Mouse (Mus musculus): ENCODE measurements around the gene Use1. TPM values are rescaled to one million over a fixed set of nuclear protein-coding genes. Genes with fewer than 3 reads are reported as not detected.
A peak's percentile ranks its signal among the peaks of the same experiment; 100 is the strongest.

Gene Use1
- polyA plus RNA-seq, 1 experiment from 2014 or later: 78.0 TPM

GRCm38 (mm10) chr8:71388267-71388666 is 21.6 kb downstream of the Use1 start:
- WGBS: 77% methylated on average over 1 of the region's 1 CpGs

GRCm38 (mm10) chr8:71391696-71392095 is 25.0 kb downstream of the Use1 start:
- no peaks in the 10 kb centered on the region for H3K27me3 ChIP-seq (ENCODE audit: control insufficient read depth, insufficient read depth, low read length)
- H3K4me3 ChIP-seq (ENCODE audit: low read depth, low read length): no peak overlapping the region
- 86% methylated on average over 2 of the region's 2 CpGs for WGBS
- H3K9me3 ChIP-seq (replicated peaks; ENCODE audit: control insufficient read depth, low read length): no peaks in the 10 kb centered on the region
- H3K4me1 ChIP-seq (ENCODE audit: control insufficient read depth, insufficient read depth, low read length): no peaks in the 10 kb centered on the region
- DNase-seq (ENCODE audit: low spot score) (no peak), ATAC-seq (replicated peaks; ENCODE audit: insufficient number of reproducible peaks, low FRiP score, low TSS enrichment, low read depth) (no peak)
- no peak overlapping the region for H3K4me2 ChIP-seq (ENCODE audit: low read depth, low read length)
- no peaks in the 10 kb centered on the region for H3K36me3 ChIP-seq (replicated peaks; ENCODE audit: control insufficient read depth, insufficient read depth, low read depth, low read length)
- H3K27ac ChIP-seq (replicated peaks; ENCODE audit: low read depth, low read length): no peak overlapping the region
- H3K9ac ChIP-seq (replicated peaks; ENCODE audit: low read length): no peak overlapping the region

More at GRCm38 (mm10) chr8:71388267-71388666, 21.6 kb downstream of the Use1 start:
- Histone ChIP-seq H3K27ac (replicated peaks; ENCODE audit: low read depth, low read length) (no peak overlapping the region), H3K27me3 (ENCODE audit: control insufficient read depth, insufficient read depth, low read length) (no peaks in the 10 kb centered on the region), H3K4me2 (ENCODE audit: low read depth, low read length) (no peak overlapping the region), H3K4me3 (ENCODE audit: low read depth, low read length) (no peak overlapping the region), H3K36me3 (replicated peaks; ENCODE audit: control insufficient read depth, insufficient read depth, low read depth, low read length) (no peaks in the 10 kb centered on the region), H3K9ac (replicated peaks; ENCODE audit: low read length) (no peak overlapping the region), H3K9me3 (replicated peaks; ENCODE audit: control insufficient read depth, low read length) (no peaks in the 10 kb centered on the region), H3K4me1 (ENCODE audit: control insufficient read depth, insufficient read depth, low read length) (peaks cover 2% of the 10 kb centered on the region)
- DNase-seq (ENCODE audit: low spot score) (no peak), ATAC-seq (replicated peaks; ENCODE audit: insufficient number of reproducible peaks, low FRiP score, low TSS enrichment, low read depth) (no peak)

DNA sequence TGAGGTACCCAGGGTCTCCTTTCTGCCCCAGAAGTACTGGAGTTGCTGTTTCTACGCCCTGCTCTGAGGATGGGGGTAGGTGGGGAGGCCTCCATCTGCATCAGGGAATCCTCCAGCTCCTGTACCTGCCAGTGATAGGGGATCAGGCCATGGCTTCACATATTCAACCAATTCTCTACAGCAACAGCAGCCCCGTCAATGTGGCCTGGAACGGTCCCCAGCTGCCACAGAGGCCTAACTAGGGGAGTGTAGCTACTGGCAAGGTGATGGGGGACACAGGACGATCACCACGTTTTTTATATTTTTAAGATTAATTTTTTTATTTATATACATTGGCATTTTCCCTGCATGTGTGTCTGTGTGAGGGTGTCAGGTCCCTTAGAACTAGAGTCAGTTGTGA is 25.7 kb downstream of the Use1 start:
- no peak overlapping the region for H3K4me2 ChIP-seq (ENCODE audit: low read depth, low read length)
- ATAC-seq (replicated peaks; ENCODE audit: insufficient number of reproducible peaks, low FRiP score, low TSS enrichment, low read depth) (no peak), DNase-seq (ENCODE audit: low spot score) (no peak)
- H3K9ac ChIP-seq (replicated peaks; ENCODE audit: low read length): no peak overlapping the region
- H3K4me1 ChIP-seq (ENCODE audit: control insufficient read depth, insufficient read depth, low read length): no peaks in the 10 kb centered on the region
- no peak overlapping the region for H3K27ac ChIP-seq (replicated peaks; ENCODE audit: low read depth, low read length)
- no peaks in the 10 kb centered on the region for H3K36me3 ChIP-seq (replicated peaks; ENCODE audit: control insufficient read depth, insufficient read depth, low read depth, low read length)
- H3K4me3 ChIP-seq (ENCODE audit: low read depth, low read length): no peak overlapping the region
- no peaks in the 10 kb centered on the region for H3K9me3 ChIP-seq (replicated peaks; ENCODE audit: control insufficient read depth, low read length)
- 72% methylated on average over 5 of the region's 5 CpGs for WGBS
- no peaks in the 10 kb centered on the region for H3K27me3 ChIP-seq (ENCODE audit: control insufficient read depth, insufficient read depth, low read length)

- Histone ChIP-seq H3K4me2 (ENCODE audit: low read depth, low read length) (no peak overlapping the region), H3K27ac (replicated peaks; ENCODE audit: low read depth, low read length) (no peak overlapping the region), H3K4me1 (ENCODE audit: control insufficient read depth, insufficient read depth, low read length) (no peaks in the 10 kb centered on the region), H3K4me3 (ENCODE audit: low read depth, low read length) (no peak overlapping the region), H3K9me3 (replicated peaks; ENCODE audit: control insufficient read depth, low read length) (no peaks in the 10 kb centered on the region), H3K9ac (replicated peaks; ENCODE audit: low read length) (no peak overlapping the region), H3K27me3 (ENCODE audit: control insufficient read depth, insufficient read depth, low read length) (no peaks in the 10 kb centered on the region), H3K36me3 (replicated peaks; ENCODE audit: control insufficient read depth, insufficient read depth, low read depth, low read length) (no peaks in the 10 kb centered on the region)
- peak; percentile 71 for DNase-seq (ENCODE audit: low spot score)
- ATAC-seq (replicated peaks; ENCODE audit: insufficient number of reproducible peaks, low FRiP score, low TSS enrichment, low read depth): no peak
- 7% methylated on average over 3 of the region's 3 CpGs for WGBS
These were observed 26.2 kb downstream of the Use1 start for GRCm38 (mm10) chr8:71392871-71393270.

- H3K27me3 ChIP-seq (ENCODE audit: control insufficient read depth, insufficient read depth, low read length): no peaks in the 10 kb centered on the region
- H3K9ac ChIP-seq (replicated peaks; ENCODE audit: low read length): no peak overlapping the region
- no peak overlapping the region for H3K27ac ChIP-seq (replicated peaks; ENCODE audit: low read depth, low read length)
- no peak overlapping the region for H3K4me2 ChIP-seq (ENCODE audit: low read depth, low read length)
- WGBS: 80% methylated on average over 7 of the region's 7 CpGs
- DNase-seq (ENCODE audit: low spot score) (no peak), ATAC-seq (replicated peaks; ENCODE audit: insufficient number of reproducible peaks, low FRiP score, low TSS enrichment, low read depth) (no peak)
- no peaks in the 10 kb centered on the region for H3K9me3 ChIP-seq (replicated peaks; ENCODE audit: control insufficient read depth, low read length)
- no peaks in the 10 kb centered on the region; the same call in 1 of the 2 replicates for H3K36me3 ChIP-seq (replicated peaks; ENCODE audit: control insufficient read depth, insufficient read depth, low read depth, low read length)
- H3K4me1 ChIP-seq (ENCODE audit: control insufficient read depth, insufficient read depth, low read length): no peaks in the 10 kb centered on the region
- H3K4me3 ChIP-seq (ENCODE audit: low read depth, low read length): no peak overlapping the region
These were observed 27.8 kb downstream of the Use1 start for GRCm38 (mm10) chr8:71394481-71394880.

- no peaks in the 10 kb centered on the region; the same call in 1 of the 2 replicates for H3K36me3 ChIP-seq (replicated peaks; ENCODE audit: control insufficient read depth, insufficient read depth, low read depth, low read length)
- no peaks in the 10 kb centered on the region for H3K9me3 ChIP-seq (replicated peaks; ENCODE audit: control insufficient read depth, low read length)
- no peak for ATAC-seq (replicated peaks; ENCODE audit: insufficient number of reproducible peaks, low FRiP score, low TSS enrichment, low read depth)
- no peak overlapping the region for H3K4me2 ChIP-seq (ENCODE audit: low read depth, low read length)
- WGBS: 91% methylated on average over 10 of the region's 10 CpGs
- DNase-seq (ENCODE audit: low spot score): no peak
- H3K9ac ChIP-seq (replicated peaks; ENCODE audit: low read length): no peak overlapping the region
- no peaks in the 10 kb centered on the region for H3K4me1 ChIP-seq (ENCODE audit: control insufficient read depth, insufficient read depth, low read length)
- no peak overlapping the region for H3K4me3 ChIP-seq (ENCODE audit: low read depth, low read length)
- no peaks in the 10 kb centered on the region for H3K27me3 ChIP-seq (ENCODE audit: control insufficient read depth, insufficient read depth, low read length)
- no peak overlapping the region for H3K27ac ChIP-seq (replicated peaks; ENCODE audit: low read depth, low read length)
These were observed 28.4 kb downstream of the Use1 start for GRCm38 (mm10) chr8:71395071-71395470.

DNA sequence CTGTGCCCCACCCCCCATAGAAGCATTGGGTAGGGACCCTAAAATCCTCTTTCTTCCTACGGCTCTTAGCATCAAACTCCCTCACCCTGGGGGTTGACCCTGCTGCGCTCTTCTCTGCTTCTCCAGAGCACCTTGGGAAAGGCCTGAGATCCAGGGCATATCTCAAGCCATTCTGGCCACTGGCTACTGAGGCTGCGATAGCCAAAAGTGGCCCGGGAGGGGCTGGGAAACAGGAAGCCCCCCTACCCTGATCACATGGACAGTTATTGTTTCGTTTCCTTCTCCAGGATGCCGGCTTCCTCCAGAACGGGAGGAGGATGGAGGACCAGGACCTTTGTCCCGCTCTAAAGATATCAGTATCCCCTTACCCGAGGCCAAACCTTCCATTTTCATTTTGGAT is 29.0 kb downstream of the Use1 start, which contains the start of gene Ushbp1:
Gene Ushbp1 (minus strand): TSS at position 174 of the 400 bp plus-strand sequence.
- 0 out of 2 replicates have a peak within 1 kb of the TSS, but pooled peaks have one; percentile 2 for H3K27ac ChIP-seq (replicated peaks; ENCODE audit: low read depth, low read length)
- H3K4me1 ChIP-seq (ENCODE audit: control insufficient read depth, insufficient read depth, low read length): no peaks in the 10 kb centered on the region
- DNase-seq (ENCODE audit: low spot score): no peak
- peak within 1 kb of the TSS; percentile 70 for H3K9ac ChIP-seq (replicated peaks; ENCODE audit: low read length)
- H3K36me3 ChIP-seq (replicated peaks; ENCODE audit: control insufficient read depth, insufficient read depth, low read depth, low read length): no peaks in the 10 kb centered on the region; the same call in 1 of the 2 replicates
- H3K27me3 ChIP-seq (ENCODE audit: control insufficient read depth, insufficient read depth, low read length): no peaks in the 10 kb centered on the region
- no peak for ATAC-seq (replicated peaks; ENCODE audit: insufficient number of reproducible peaks, low FRiP score, low TSS enrichment, low read depth)
- WGBS: 89% methylated on average over 9 of the region's 9 CpGs
- peak within 1 kb of the TSS; percentile 21; the same call in 1 of the 2 replicates for H3K4me2 ChIP-seq (ENCODE audit: low read depth, low read length)
- peak within 1 kb of the TSS; percentile 87 for H3K4me3 ChIP-seq (ENCODE audit: low read depth, low read length)
- H3K9me3 ChIP-seq (replicated peaks; ENCODE audit: control insufficient read depth, low read length): no peaks in the 10 kb centered on the region

- Histone ChIP-seq H3K4me1 (ENCODE audit: control insufficient read depth, insufficient read depth, low read length) (no peaks in the 10 kb centered on the region), H3K9me3 (replicated peaks; ENCODE audit: control insufficient read depth, low read length) (no peaks in the 10 kb centered on the region), H3K27me3 (ENCODE audit: control insufficient read depth, insufficient read depth, low read length) (no peaks in the 10 kb centered on the region), H3K27ac (replicated peaks; ENCODE audit: low read depth, low read length) (0 out of 2 replicates have a peak within 1 kb of the TSS, but pooled peaks have one; percentile 2), H3K36me3 (replicated peaks; ENCODE audit: control insufficient read depth, insufficient read depth, low read depth, low read length) (no peaks in the 10 kb centered on the region; the same call in 1 of the 2 replicates), H3K4me2 (ENCODE audit: low read depth, low read length) (peak within 1 kb of the TSS; percentile 71), H3K9ac (replicated peaks; ENCODE audit: low read length) (peak within 1 kb of the TSS; percentile 70), H3K4me3 (ENCODE audit: low read depth, low read length) (peak within 1 kb of the TSS; percentile 87)
- peak; percentile 97 for DNase-seq (ENCODE audit: low spot score)
- WGBS: under 1% methylated on average over 34 of the region's 34 CpGs
- ATAC-seq (replicated peaks; ENCODE audit: insufficient number of reproducible peaks, low FRiP score, low TSS enrichment, low read depth): peak; percentile 92
These were observed 30.1 kb downstream of the Use1 start, which contains the start of gene Babam1 for GRCm38 (mm10) chr8:71396639-71397305. Gene Babam1 (plus strand): TSS chr8:71396861.

Data from embryonic facial prominence, embryonic 11.5 days (tissue).